Comparison of ENCODE assay signal across 8 mouse cellular contexts in the genomic region with DNA sequence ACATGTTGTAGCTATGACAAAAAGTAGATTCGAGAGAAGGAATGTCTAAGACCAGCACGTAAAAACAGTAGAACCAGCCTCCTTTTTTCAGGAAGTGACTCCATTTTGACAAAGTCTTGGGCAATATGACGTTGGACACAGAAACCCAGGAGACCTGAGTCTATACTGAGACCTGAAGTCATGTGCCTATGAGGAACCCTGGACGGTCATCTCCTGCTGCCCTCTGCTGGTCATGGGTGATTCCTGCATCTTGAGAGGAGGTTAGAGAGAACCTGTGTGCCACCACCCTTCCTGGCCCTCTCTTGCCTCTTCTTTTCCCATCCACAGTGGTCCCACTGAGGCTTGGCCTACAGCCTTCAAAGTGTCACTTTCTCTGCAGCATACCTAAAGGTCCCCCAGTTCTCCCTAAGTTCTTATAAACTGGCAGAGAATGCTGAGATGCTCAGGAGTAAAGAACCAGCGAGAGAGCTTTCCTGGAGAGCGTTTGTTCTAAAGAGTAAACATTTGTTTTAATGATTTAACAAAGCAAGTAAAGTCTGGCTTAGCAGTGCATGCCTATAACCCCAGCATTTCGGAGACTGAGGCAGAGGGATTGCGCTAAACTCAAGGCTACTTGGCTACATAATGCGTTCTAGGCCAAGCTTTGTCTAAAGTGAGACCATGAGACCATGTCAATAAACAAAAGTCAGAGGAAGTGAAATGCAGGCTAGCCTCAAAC. TPM values are rescaled to one million over a fixed set of nuclear protein-coding genes. Genes with fewer than 3 reads are reported as not detected.
DNase-seq lines count a peak whose midpoint lies in the region; ATAC-seq and TF ChIP-seq lines count a peak whose summit lies in the region.

No protein-coding gene starts in this region.

- peak; percentile 74 for ATAC-seq in forebrain, embryonic 14.5 days
- ATAC-seq in liver, embryonic 16.5 days (ENCODE audit: low read depth) = peak; percentile 32; the same call in 1 of the 2 replicates
- peak; percentile 84; the same call in 1 of the 2 replicates for ATAC-seq in neural tube, embryonic 14.5 days (ENCODE audit: low read depth)

- 59% methylated on average over 9 of the region's 9 CpGs for WGBS in forebrain, embryonic 14.5 days
- 38% methylated on average over 9 of the region's 9 CpGs for WGBS in liver, embryonic 16.5 days (ENCODE audit: insufficient replicate concordance)
- WGBS in neural tube, embryonic 14.5 days = 59% methylated on average over 9 of the region's 9 CpGs

- intact Hi-C loops in heart, postnatal 14 days (cut with DNase I) = loop anchor here (1.0 to 5.0 kb wide), 2 partner anchors 115 to 171 kb away; no protein-coding TSS in a partner anchor

- peak; percentile 76 for TF ChIP-seq CTCF in E14TG2a.4 (conservative IDR thresholded peaks at IDR 0.05; ENCODE audit: low read length)

- no peak overlapping the region for H3K27ac ChIP-seq in forebrain, embryonic 14.5 days (ENCODE audit: low read depth, low read length)
- no peak overlapping the region for H3K27ac ChIP-seq in liver, embryonic 16.5 days (ENCODE audit: low read length)
- no peak overlapping the region for H3K27ac ChIP-seq in neural tube, embryonic 14.5 days (ENCODE audit: low read depth, low read length)

- H3K4me1 ChIP-seq in E14TG2a.4 (replicated peaks; ENCODE audit: low read depth, low read length) = peaks cover 20% of the 10 kb centered on the region
- no peaks in the 10 kb centered on the region for H3K4me1 ChIP-seq in forebrain, embryonic 14.5 days (ENCODE audit: control insufficient read depth, insufficient read depth, low read length)
- no peaks in the 10 kb centered on the region for H3K4me1 ChIP-seq in liver, embryonic 16.5 days (ENCODE audit: control insufficient read depth, low read depth, low read length)
- H3K4me1 ChIP-seq in neural tube, embryonic 14.5 days (ENCODE audit: control insufficient read depth, insufficient read depth, low read length) = no peaks in the 10 kb centered on the region

- peaks cover 9% of the 10 kb centered on the region for H3K27me3 ChIP-seq in E14TG2a.4 (ENCODE audit: insufficient read depth, low read length)
- no peaks in the 10 kb centered on the region for H3K27me3 ChIP-seq in forebrain, embryonic 14.5 days (replicated peaks; ENCODE audit: control insufficient read depth, insufficient read depth, low read length)
- H3K27me3 ChIP-seq in liver, embryonic 16.5 days (ENCODE audit: control insufficient read depth, insufficient read depth, low read depth, low read length) = no peaks in the 10 kb centered on the region
- no peaks in the 10 kb centered on the region for H3K27me3 ChIP-seq in neural tube, embryonic 14.5 days (ENCODE audit: control insufficient read depth, insufficient read depth, low read length)

- peak; percentile 70 for DNase-seq in c-Kit-positive CD71-positive TER-119-positive erythroid progenitor cells, embryonic 14.5 days (ENCODE audit: low spot score)
- DNase-seq in forebrain, embryonic 14.5 days (ENCODE audit: low spot score) = peak; percentile 81
- peak; percentile 79 to 89 for DNase-seq in heart, postnatal 14 days
- DNase-seq in kidney, postnatal 4 days = peak; percentile 88 to 89
- DNase-seq in telencephalon, adult 2 months (ENCODE audit: low read depth, low spot score) = peak; percentile 50

- H3K4me2 ChIP-seq in forebrain, embryonic 14.5 days (ENCODE audit: low read length) = no peak overlapping the region
- no peak overlapping the region for H3K4me2 ChIP-seq in liver, embryonic 16.5 days (ENCODE audit: low read depth, low read length)
- H3K4me2 ChIP-seq in neural tube, embryonic 14.5 days (ENCODE audit: low read depth, low read length) = no peak overlapping the region

- no peak overlapping the region for H3K9ac ChIP-seq in forebrain, embryonic 14.5 days (ENCODE audit: low read length)
- H3K9ac ChIP-seq in liver, embryonic 16.5 days (ENCODE audit: low read depth, low read length) = no peak overlapping the region
- H3K9ac ChIP-seq in neural tube, embryonic 14.5 days (replicated peaks; ENCODE audit: low read depth, low read length) = no peak overlapping the region

- H3K4me3 ChIP-seq in E14TG2a.4 (replicated peaks; ENCODE audit: low read length) = no peak overlapping the region
- no peak overlapping the region for H3K4me3 ChIP-seq in forebrain, embryonic 14.5 days (ENCODE audit: low read depth, low read length)
- no peak overlapping the region for H3K4me3 ChIP-seq in liver, embryonic 16.5 days (ENCODE audit: low read depth, low read length)
- no peak overlapping the region for H3K4me3 ChIP-seq in neural tube, embryonic 14.5 days (ENCODE audit: low read depth, low read length)

- no peaks in the 10 kb centered on the region for H3K36me3 ChIP-seq in E14TG2a.4 (ENCODE audit: insufficient read depth, low read length)
- no peaks in the 10 kb centered on the region for H3K36me3 ChIP-seq in forebrain, embryonic 14.5 days (ENCODE audit: control insufficient read depth, insufficient read depth, low read length)
- H3K36me3 ChIP-seq in liver, embryonic 16.5 days (ENCODE audit: control insufficient read depth, insufficient read depth) = no peaks in the 10 kb centered on the region
- no peaks in the 10 kb centered on the region for H3K36me3 ChIP-seq in neural tube, embryonic 14.5 days (ENCODE audit: control insufficient read depth, insufficient read depth, low read length)

- H3K9me3 ChIP-seq in E14TG2a.4 (ENCODE audit: low read length) = no peaks in the 10 kb centered on the region
- no peaks in the 10 kb centered on the region for H3K9me3 ChIP-seq in forebrain, embryonic 14.5 days (replicated peaks; ENCODE audit: control insufficient read depth, low read length)
- H3K9me3 ChIP-seq in liver, embryonic 16.5 days (replicated peaks; ENCODE audit: control insufficient read depth, low read length) = no peaks in the 10 kb centered on the region
- no peaks in the 10 kb centered on the region for H3K9me3 ChIP-seq in neural tube, embryonic 14.5 days (ENCODE audit: control insufficient read depth, low read length)

RNA-seq across cellular contexts. Expression of a gene that starts 3.4 kb away (rescaled TPM):
- polyA plus RNA-seq in forebrain, embryonic 14.5 days (2014; fragmentation: Nextera tagmentation; extraction: Ambion mirVana) = not detected in 2 replicates
- total RNA-seq in heart, postnatal 14 days (2021) = 1 to 10 TPM in 1 of 2 experiments, under 1 TPM in 1; 0.14 to 5.2 TPM
- 0.12 TPM in 1 of 2 replicates, not detected in the other for polyA plus RNA-seq in liver, embryonic 16.5 days (2015; fragmentation: Nextera tagmentation; extraction: Ambion mirVana)
- polyA plus RNA-seq in neural tube, embryonic 14.5 days (2014; fragmentation: Nextera tagmentation; extraction: Ambion mirVana) = not detected in 2 replicates

Comparison
In these comparisons a context has a peak if more than half of its experiments do, and no peak if none do; other contexts are left out.
1. ATAC-seq: peak in every context shown above with its lines; median percentile 84 in neural tube, embryonic 14.5 days; 74 in forebrain, embryonic 14.5 days; 32 in liver, embryonic 16.5 days.